Mouse (Mus musculus) hindbrain, embryonic 11.5 days (tissue): Measurements from ENCODE around the gene Ipo4. TPM values are rescaled to one million over a fixed set of nuclear protein-coding genes. Genes with fewer than 3 reads are reported as not detected.

Source experiments
- ATAC-seq: fragments of 200-750 bp; cut with Nextera tagmentation; 2 replicates; pipeline ENCODE4 v1.8.0; 2017; ENCODE audit warnings: mild to moderate bottlenecking, moderate TSS enrichment, moderate library complexity; ENCODE audit not compliant: low FRiP score
- DNase-seq: peaks from one replicate; pipeline ENCODE4 v3.0.0-alpha.2; 2015; ENCODE audit warnings: low spot score
- H3K27ac ChIP-seq: fragments of 300-500 bp; sonication (generic); 2 replicates; pipeline ENCODE4 v1.5.1; 2014; ENCODE audit warnings: mild to moderate bottlenecking, low read depth, low read length
- H3K27me3 ChIP-seq: fragments of 300-500 bp; sonication (generic); 2 replicates; pipeline ENCODE4 v1.6.1; 2014; ENCODE audit warnings: mild to moderate bottlenecking, low read length, moderate library complexity, mixed read lengths; ENCODE audit not compliant: control insufficient read depth, insufficient read depth
- H3K36me3 ChIP-seq: fragments of 300-500 bp; sonication (generic); 2 replicates; pipeline ENCODE4 v1.6.1; 2014; ENCODE audit warnings: mild to moderate bottlenecking, low read length, moderate library complexity, mixed read lengths; ENCODE audit not compliant: control insufficient read depth, insufficient read depth
- H3K4me1 ChIP-seq: fragments of 300-500 bp; sonication (generic); replicated peaks from 2 replicates; pipeline ENCODE4 v1.6.1; 2014; ENCODE audit warnings: low read length, mixed read lengths; ENCODE audit not compliant: control insufficient read depth, insufficient read depth
- H3K4me2 ChIP-seq: fragments of 300-500 bp; sonication (generic); replicated peaks from 2 replicates; pipeline ENCODE4 v1.6.1; 2014; ENCODE audit warnings: mild to moderate bottlenecking, low read depth, low read length
- H3K4me3 ChIP-seq: fragments of 300-500 bp; sonication (generic); 2 replicates; pipeline ENCODE4 v1.5.1; 2014; ENCODE audit warnings: low read depth, low read length
- H3K9ac ChIP-seq: fragments of 300-500 bp; sonication (generic); 2 replicates; pipeline ENCODE4 v1.6.1; 2014; ENCODE audit warnings: low read depth, low read length
- H3K9me3 ChIP-seq: fragments of 300-500 bp; sonication (generic); 2 replicates; pipeline ENCODE4 v1.6.1; 2016; ENCODE audit warnings: low read length; ENCODE audit not compliant: control insufficient read depth
- WGBS: fragments of 180-500 bp; shearing (Covaris S2); extraction: QIAGEN DNeasy Blood & Tissue Kit; methylation state at CpG from one replicate; pipeline ENCODE4 v1.1.7; 2014; 5-methylcytosine and 5-hydroxymethylcytosine counted together
- polyA plus RNA-seq: library from polyadenylated mRNA; unstranded; fragments of >200 nt; fragmentation: Nextera tagmentation; extraction: Ambion mirVana; gene quantifications from 2 replicates; pipeline ENCODE4 v1.2.1, GENCODE M21; 2014

Ipo4 gene
- polyA plus RNA-seq, 1 experiment from 2014 or later, result 73.1 TPM

DNA sequence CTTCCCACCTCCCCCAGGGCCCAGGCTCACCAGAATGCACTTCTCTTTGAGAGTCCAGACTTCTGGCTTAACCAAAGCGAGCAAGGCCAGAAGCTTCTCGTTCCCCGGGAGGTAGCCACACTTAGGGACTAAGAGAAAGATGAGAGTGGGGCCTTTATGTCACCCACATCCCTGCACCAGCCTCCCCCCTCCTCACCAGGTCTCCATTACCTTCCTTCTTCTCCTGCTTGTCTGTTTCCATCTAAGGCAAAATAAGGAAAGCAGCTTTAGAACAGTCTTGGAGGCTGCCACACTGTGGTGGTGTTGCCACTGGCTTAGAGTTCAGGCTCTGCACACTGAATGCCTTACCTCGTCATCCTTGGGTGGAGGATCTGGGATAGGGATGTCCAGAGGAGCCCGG is 46.5 kb downstream of the Ipo4 start:
- H3K4me1 ChIP-seq, result peaks cover 7% of the 10 kb centered on the region; the same call in 1 of the 2 replicates
- H3K4me3 ChIP-seq, result no peak overlapping the region
- H3K9me3 ChIP-seq, result no peaks in the 10 kb centered on the region
- no peak overlapping the region for H3K4me2 ChIP-seq
- no peak for ATAC-seq
- DNase-seq, result no peak
- no peak overlapping the region for H3K9ac ChIP-seq
- H3K27ac ChIP-seq, result no peak overlapping the region
- WGBS, result 84% methylated on average over 5 of the region's 5 CpGs
- no peaks in the 10 kb centered on the region for H3K36me3 ChIP-seq
- H3K27me3 ChIP-seq, result no peaks in the 10 kb centered on the region

GRCm38 (mm10) chr14:55586149-55586548 is 49.6 kb downstream of the Ipo4 start:
- no peaks in the 10 kb centered on the region for H3K27me3 ChIP-seq
- H3K27ac ChIP-seq, result no peak overlapping the region
- WGBS, result 92% methylated on average over 2 of the region's 2 CpGs
- no peaks in the 10 kb centered on the region for H3K9me3 ChIP-seq
- no peak overlapping the region for H3K4me3 ChIP-seq
- H3K9ac ChIP-seq, result no peak overlapping the region
- H3K4me2 ChIP-seq, result no peak overlapping the region
- DNase-seq (no peak), ATAC-seq (no peak)
- no peaks in the 10 kb centered on the region for H3K36me3 ChIP-seq
- peaks cover 4% of the 10 kb centered on the region; the same call in 1 of the 2 replicates for H3K4me1 ChIP-seq

GRCm38 (mm10) chr14:55585566-55585960 is 50.2 kb downstream of the Ipo4 start:
- Histone ChIP-seq H3K27ac (no peak overlapping the region), H3K27me3 (no peaks in the 10 kb centered on the region), H3K4me1 (peaks cover 4% of the 10 kb centered on the region; the same call in 1 of the 2 replicates), H3K4me2 (no peak overlapping the region), H3K4me3 (peak overlapping the region; percentile 43; the same call in 1 of the 2 replicates), H3K36me3 (no peaks in the 10 kb centered on the region), H3K9ac (no peak overlapping the region), H3K9me3 (no peaks in the 10 kb centered on the region)
- ATAC-seq (no peak), DNase-seq (no peak)
- WGBS, result 66% methylated on average over 6 of the region's 6 CpGs

DNA sequence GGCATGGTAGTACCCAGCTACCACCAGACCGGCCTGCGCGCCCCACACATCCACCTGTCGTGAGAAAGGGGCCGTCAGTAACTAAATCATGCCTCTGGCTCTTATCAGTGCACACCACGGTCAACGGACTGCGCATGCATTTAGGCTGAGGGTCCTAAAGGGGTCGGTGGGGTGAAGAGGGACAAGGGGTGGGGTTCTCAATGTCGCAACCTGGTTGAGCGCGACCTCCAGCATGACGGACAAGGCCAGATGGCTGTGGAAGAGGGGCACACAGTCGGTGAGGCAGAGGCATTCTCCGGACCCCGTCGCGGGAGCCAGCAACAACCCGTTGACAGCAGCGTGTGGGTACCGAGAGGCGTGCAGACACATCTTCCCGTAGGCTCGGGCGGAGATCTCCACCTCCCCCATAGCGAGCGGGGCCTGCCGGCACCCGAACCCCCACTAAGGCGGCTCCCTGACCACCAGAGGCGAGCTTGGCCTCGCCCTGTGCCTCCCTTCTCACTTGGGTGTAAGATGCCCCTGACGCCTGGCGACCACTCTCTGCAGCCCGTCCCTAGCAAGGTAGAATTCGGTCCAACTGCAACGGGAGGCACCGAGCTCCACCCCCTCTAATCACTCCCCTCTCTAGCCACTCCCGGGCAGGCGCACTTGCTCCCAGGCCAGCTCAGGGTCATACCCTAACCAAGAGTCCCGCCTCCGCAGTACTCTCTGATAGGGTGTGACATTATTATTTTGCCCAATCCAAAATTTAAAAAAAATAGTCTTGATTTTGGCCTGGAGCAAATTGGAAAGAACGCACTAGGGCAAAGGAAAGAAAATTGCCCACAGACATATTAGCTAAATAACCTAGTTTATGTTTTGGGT is 50.8 kb downstream of the Ipo4 start, which contains the start of gene Emc9:
Emc9 (minus strand) TSS at position 601 of the 864 bp plus-strand sequence.
- Histone ChIP-seq H3K9me3 (no peaks in the 10 kb centered on the region), H3K27ac (0 out of 2 replicates have a peak within 1 kb of the TSS, but pooled peaks have one; percentile 10)
- WGBS, result 2% methylated on average over 43 of the region's 43 CpGs

GRCm38 (mm10) chr14:55584303-55584701 is 51.5 kb downstream of the Ipo4 start:
- WGBS, result 40% methylated on average over 5 of the region's 5 CpGs
- H3K27ac ChIP-seq, result no peak overlapping the region
- DNase-seq, result no peak

More for the DNA sequence above, 50.8 kb downstream of the Ipo4 start, which contains the start of gene Emc9:
- Histone ChIP-seq H3K4me2 (peak within 1 kb of the TSS; percentile 84), H3K36me3 (peaks cover 2% of the 10 kb centered on the region; the same call in 1 of the 2 replicates), H3K4me1 (no peaks in the 10 kb centered on the region; the same call in 1 of the 2 replicates), H3K9ac (peak within 1 kb of the TSS; percentile 70), H3K27me3 (no peaks in the 10 kb centered on the region), H3K4me3 (peak within 1 kb of the TSS; percentile 43)
- ATAC-seq (peak; percentile 78), DNase-seq (peak; percentile 51)

DNA sequence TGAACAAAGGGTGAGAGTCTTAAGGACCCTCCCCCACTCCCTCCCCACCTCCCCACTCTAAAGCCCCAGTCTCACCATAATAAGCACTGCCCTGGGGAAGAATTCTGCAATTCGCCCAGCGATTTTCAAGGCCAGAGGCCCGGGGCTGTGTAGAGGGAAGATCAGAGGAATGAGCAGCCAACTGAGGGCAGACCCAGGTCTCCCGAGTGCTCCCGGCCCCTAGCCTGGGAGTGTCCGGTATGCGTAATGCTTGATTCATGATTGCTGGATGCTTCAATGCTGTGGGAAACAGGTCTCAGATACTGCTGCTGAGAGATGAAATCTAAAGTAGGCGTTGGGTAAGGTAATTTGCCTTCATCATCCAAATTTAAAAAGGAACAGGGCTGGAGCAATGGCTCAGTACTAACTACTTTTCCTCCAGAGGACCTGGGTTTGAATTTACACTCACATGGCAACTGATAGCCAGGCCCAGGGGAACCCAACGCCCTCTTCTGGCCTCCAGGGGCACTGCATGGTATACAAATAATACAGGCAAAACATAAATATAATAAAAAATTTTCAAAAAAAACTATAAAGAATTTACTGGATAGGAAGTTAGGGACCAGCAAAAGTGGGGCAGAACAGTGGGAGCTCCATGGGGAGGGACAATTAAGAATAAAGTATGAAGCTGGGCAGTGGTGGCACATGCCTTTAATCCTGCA is 53.6 kb downstream of the Ipo4 start:
- ATAC-seq, result no peak
- Histone ChIP-seq H3K9ac (no peak overlapping the region), H3K9me3 (no peaks in the 10 kb centered on the region), H3K4me1 (peaks cover 3% of the 10 kb centered on the region), H3K4me2 (no peak overlapping the region), H3K27me3 (no peaks in the 10 kb centered on the region), H3K36me3 (peaks cover 2% of the 10 kb centered on the region; the same call in 1 of the 2 replicates), H3K4me3 (no peak overlapping the region), H3K27ac (no peak overlapping the region)
- no peak for DNase-seq
- WGBS, result 79% methylated on average over 9 of the region's 9 CpGs

More at GRCm38 (mm10) chr14:55584303-55584701, 51.5 kb downstream of the Ipo4 start:
- Histone ChIP-seq H3K27me3 (no peaks in the 10 kb centered on the region), H3K9ac (peak overlapping the region; percentile 70), H3K4me1 (no peaks in the 10 kb centered on the region; the same call in 1 of the 2 replicates), H3K4me2 (peak overlapping the region; percentile 84), H3K4me3 (peak overlapping the region; percentile 43), H3K36me3 (peaks cover 2% of the 10 kb centered on the region; the same call in 1 of the 2 replicates), H3K9me3 (no peaks in the 10 kb centered on the region)
- ATAC-seq, result no peak

GRCm38 (mm10) chr14:55580731-55581130 is 55.0 kb downstream of the Ipo4 start:
- 94% methylated on average over 16 of the region's 16 CpGs for WGBS

GRCm38 (mm10) chr14:55579511-55580496 is 56.0 kb downstream of the Ipo4 start:
- H3K27ac ChIP-seq, result no peak overlapping the region
- ATAC-seq, result no peak
- no peaks in the 10 kb centered on the region for H3K27me3 ChIP-seq
- 86% methylated on average over 23 of the region's 23 CpGs for WGBS
- H3K4me1 ChIP-seq, result peaks cover 3% of the 10 kb centered on the region
- no peaks in the 10 kb centered on the region for H3K9me3 ChIP-seq
- H3K4me2 ChIP-seq, result no peak overlapping the region
- no peak for DNase-seq
- no peak overlapping the region for H3K9ac ChIP-seq
- peaks cover 2% of the 10 kb centered on the region; the same call in 1 of the 2 replicates for H3K36me3 ChIP-seq
- no peak overlapping the region for H3K4me3 ChIP-seq

More at GRCm38 (mm10) chr14:55580731-55581130, 55.0 kb downstream of the Ipo4 start:
- H3K4me3 ChIP-seq, result no peak overlapping the region
- H3K27me3 ChIP-seq, result no peaks in the 10 kb centered on the region
- H3K9ac ChIP-seq, result no peak overlapping the region
- H3K4me1 ChIP-seq, result peaks cover 3% of the 10 kb centered on the region
- no peak for DNase-seq
- no peak overlapping the region for H3K27ac ChIP-seq
- no peak for ATAC-seq
- peaks cover 2% of the 10 kb centered on the region; the same call in 1 of the 2 replicates for H3K36me3 ChIP-seq
- no peaks in the 10 kb centered on the region for H3K9me3 ChIP-seq
- H3K4me2 ChIP-seq, result no peak overlapping the region
